Mouse (Mus musculus): ENCODE results near the gene Ccdc159.

Gene Ccdc159

GRCm38 (mm10) chr9:21927208-21927753 is at the start of gene Ccdc159, which contains the start of gene Tmem205:
Gene Ccdc159 (plus strand): TSS chr9:21927471.
Gene Tmem205 (minus strand): TSS chr9:21927556.
- in situ Hi-C loops (cut with MboI; ENCODE audit: low pct_unique_long_range_greater_than_20kb in 1 of 2, low sequenced_read_pairs in 2 of 2, unreplicated experiment in 1 of 2), result no loop called here

GRCm38 (mm10) chr9:21889229-21889628 is 38.0 kb upstream of the Ccdc159 start:
- in situ Hi-C loops (cut with MboI; ENCODE audit: low pct_unique_long_range_greater_than_20kb in 1 of 2, low sequenced_read_pairs in 2 of 2, unreplicated experiment in 1 of 2), result no loop called here

- in situ Hi-C loops (cut with MboI; ENCODE audit: low pct_unique_long_range_greater_than_20kb in 1 of 2, low sequenced_read_pairs in 2 of 2, unreplicated experiment in 1 of 2), result no loop called here
Observed at GRCm38 (mm10) chr9:21901223-21901820, 25.9 kb upstream of the Ccdc159 start.

DNA sequence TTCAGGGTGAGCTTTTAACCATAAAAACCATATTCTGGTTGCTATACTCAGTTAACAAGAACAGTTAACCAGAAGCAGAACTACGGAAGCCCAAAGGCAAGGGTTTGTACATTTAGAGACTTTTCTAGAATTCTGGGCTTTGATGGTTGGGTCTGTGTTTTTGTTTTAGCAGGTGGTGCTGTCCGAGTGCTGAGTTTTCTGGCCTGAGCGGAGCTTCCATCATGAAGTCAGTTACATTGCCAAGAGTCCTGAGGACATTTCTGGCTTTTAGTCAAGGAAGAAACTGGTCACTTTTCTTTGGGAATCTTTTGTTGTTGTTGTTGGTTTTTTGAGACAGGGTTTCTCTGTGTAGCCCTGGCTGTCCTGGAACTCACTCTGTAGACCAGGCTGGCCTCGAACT is 23.2 kb upstream of the Ccdc159 start:
- in situ Hi-C loops (cut with MboI; ENCODE audit: low pct_unique_long_range_greater_than_20kb in 1 of 2, low sequenced_read_pairs in 2 of 2, unreplicated experiment in 1 of 2), result no loop called here

GRCm38 (mm10) chr9:21908216-21908615 is 19.1 kb upstream of the Ccdc159 start:
- in situ Hi-C loops (cut with MboI; ENCODE audit: low pct_unique_long_range_greater_than_20kb in 1 of 2, low sequenced_read_pairs in 2 of 2, unreplicated experiment in 1 of 2), result no loop called here

DNA sequence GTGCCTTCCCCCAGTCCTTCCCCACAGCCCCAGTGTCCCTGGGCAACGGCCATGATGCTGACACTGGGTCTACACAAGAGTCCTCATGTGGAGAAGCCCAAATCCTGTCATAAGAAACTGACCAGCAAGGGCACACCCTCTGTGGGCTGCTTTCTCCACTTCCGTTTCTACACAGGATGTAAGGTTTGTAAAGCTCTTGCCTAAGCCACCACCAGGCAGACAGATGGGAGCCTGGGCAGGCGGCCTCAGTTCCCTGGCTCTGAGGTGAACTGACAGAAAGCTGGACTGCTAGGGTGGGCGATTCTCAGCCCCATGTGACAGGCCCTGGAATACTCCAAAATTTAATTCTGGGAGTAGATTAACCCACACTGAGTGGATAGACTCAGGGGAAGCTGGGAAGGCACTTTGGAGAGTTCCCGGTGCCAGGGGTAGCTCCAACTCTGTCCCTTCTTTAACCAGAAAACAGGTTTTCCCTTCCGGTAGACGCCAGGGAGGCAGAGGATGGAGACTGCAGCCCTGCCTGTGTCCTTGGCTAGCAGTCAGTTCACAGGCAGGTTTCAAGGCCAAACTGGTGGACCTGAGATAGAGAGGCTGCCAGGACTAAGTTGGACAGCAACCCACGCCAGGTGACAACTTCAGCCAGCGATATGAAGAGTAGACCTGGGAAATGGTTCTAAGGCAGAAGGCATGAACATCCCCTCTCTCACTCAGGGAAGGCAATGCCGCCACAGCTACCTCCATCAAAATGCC is 17.6 kb upstream of the Ccdc159 start:
- in situ Hi-C loops (cut with MboI; ENCODE audit: low pct_unique_long_range_greater_than_20kb in 1 of 2, low sequenced_read_pairs in 2 of 2, unreplicated experiment in 1 of 2), result no loop called here

GRCm38 (mm10) chr9:21916851-21917492 is 10.3 kb upstream of the Ccdc159 start:
- in situ Hi-C loops (cut with MboI; ENCODE audit: low pct_unique_long_range_greater_than_20kb in 1 of 2, low sequenced_read_pairs in 2 of 2, unreplicated experiment in 1 of 2), result no loop called here

GRCm38 (mm10) chr9:21917493-21918034 is 9.7 kb upstream of the Ccdc159 start:
- in situ Hi-C loops (cut with MboI; ENCODE audit: low pct_unique_long_range_greater_than_20kb in 1 of 2, low sequenced_read_pairs in 2 of 2, unreplicated experiment in 1 of 2), result no loop called here

GRCm38 (mm10) chr9:21918035-21918592 is 9.2 kb upstream of the Ccdc159 start, which contains the start of gene Rab3d:
Gene Rab3d (minus strand): TSS chr9:21918192.
- in situ Hi-C loops (cut with MboI; ENCODE audit: low pct_unique_long_range_greater_than_20kb in 1 of 2, low sequenced_read_pairs in 2 of 2, unreplicated experiment in 1 of 2), result no loop called here

GRCm38 (mm10) chr9:21918692-21919384 is 8.4 kb upstream of the Ccdc159 start:
- in situ Hi-C loops (cut with MboI; ENCODE audit: low pct_unique_long_range_greater_than_20kb in 1 of 2, low sequenced_read_pairs in 2 of 2, unreplicated experiment in 1 of 2), result no loop called here

GRCm38 (mm10) chr9:21923036-21923435 is 4.2 kb upstream of the Ccdc159 start:
- in situ Hi-C loops (cut with MboI; ENCODE audit: low pct_unique_long_range_greater_than_20kb in 1 of 2, low sequenced_read_pairs in 2 of 2, unreplicated experiment in 1 of 2), result no loop called here

- in situ Hi-C loops (cut with MboI; ENCODE audit: low pct_unique_long_range_greater_than_20kb in 1 of 2, low sequenced_read_pairs in 2 of 2, unreplicated experiment in 1 of 2), result no loop called here
Observed at GRCm38 (mm10) chr9:21923490-21924098, 3.7 kb upstream of the Ccdc159 start.

GRCm38 (mm10) chr9:21924099-21924493 is 3.2 kb upstream of the Ccdc159 start:
- in situ Hi-C loops (cut with MboI; ENCODE audit: low pct_unique_long_range_greater_than_20kb in 1 of 2, low sequenced_read_pairs in 2 of 2, unreplicated experiment in 1 of 2), result no loop called here

DNA sequence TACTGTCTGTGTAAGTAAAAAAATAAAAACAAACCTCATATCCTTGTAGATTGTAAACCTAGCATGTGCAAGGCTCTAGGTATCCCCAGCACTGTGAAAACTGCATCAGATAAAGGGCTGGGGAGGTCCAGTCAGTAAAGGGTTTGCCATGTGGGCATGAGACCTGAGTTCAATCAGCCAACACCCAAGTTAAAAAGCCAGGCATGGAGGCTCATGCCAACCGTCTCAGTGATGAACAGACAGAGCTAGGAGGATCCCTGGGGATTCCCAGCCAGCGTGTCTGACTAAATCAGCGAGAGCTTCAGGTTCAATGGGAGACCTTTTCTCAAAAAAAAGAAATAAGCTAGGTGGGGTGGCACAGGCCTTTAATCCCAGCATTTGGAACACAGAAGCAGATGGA is 2.2 kb upstream of the Ccdc159 start:
- in situ Hi-C loops (cut with MboI; ENCODE audit: low pct_unique_long_range_greater_than_20kb in 1 of 2, low sequenced_read_pairs in 2 of 2, unreplicated experiment in 1 of 2), result no loop called here

- in situ Hi-C loops (cut with MboI; ENCODE audit: low pct_unique_long_range_greater_than_20kb in 1 of 2, low sequenced_read_pairs in 2 of 2, unreplicated experiment in 1 of 2), result no loop called here
Observed at GRCm38 (mm10) chr9:21925506-21925905, 1.8 kb upstream of the Ccdc159 start.

DNA sequence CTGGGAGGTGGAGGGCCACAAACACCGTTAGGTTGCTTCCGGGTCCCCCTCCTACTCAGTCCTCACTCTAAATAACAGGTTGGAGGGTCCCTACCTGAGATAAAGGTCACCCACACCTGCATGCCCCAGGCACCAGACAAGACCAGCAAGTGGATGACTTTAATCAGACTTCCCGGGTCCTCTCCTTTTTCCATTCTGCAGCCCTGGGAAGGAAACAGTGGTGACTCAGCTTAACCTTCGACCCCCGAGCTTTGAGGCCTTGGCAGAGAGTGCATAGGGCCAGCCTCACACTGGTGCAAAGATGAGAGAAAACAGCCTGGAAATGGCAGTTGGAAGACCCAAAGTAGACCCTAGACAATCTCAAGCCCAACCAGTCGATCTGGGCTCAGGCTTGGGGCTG is 1.1 kb upstream of the Ccdc159 start:
- in situ Hi-C loops (cut with MboI; ENCODE audit: low pct_unique_long_range_greater_than_20kb in 1 of 2, low sequenced_read_pairs in 2 of 2, unreplicated experiment in 1 of 2), result no loop called here

- in situ Hi-C loops (cut with MboI; ENCODE audit: low pct_unique_long_range_greater_than_20kb in 1 of 2, low sequenced_read_pairs in 2 of 2, unreplicated experiment in 1 of 2), result no loop called here
Observed at GRCm38 (mm10) chr9:21926784-21927183, 487 bp upstream of the Ccdc159 start.

- in situ Hi-C loops (cut with MboI; ENCODE audit: low pct_unique_long_range_greater_than_20kb in 1 of 2, low sequenced_read_pairs in 2 of 2, unreplicated experiment in 1 of 2), result no loop called here
Observed at GRCm38 (mm10) chr9:21929208-21929607, 1.9 kb downstream of the Ccdc159 start.

Data from mouse embryonic stem cell (cell line).